Mouse (Mus musculus) G1E (cell line): ENCODE data around the gene Atrip. TPM values are rescaled to one million over a fixed set of nuclear protein-coding genes. Genes with fewer than 3 reads are reported as not detected.

Experiments used
- ATAC-seq: 2 replicates; pipeline ENCODE4 v1.8.0; 2016; ENCODE audit warnings: mild to moderate bottlenecking; ENCODE audit not compliant: insufficient number of reproducible peaks, poor library complexity, low FRiP score, severe bottlenecking; ENCODE audit errors: extremely low read depth
- DNase-seq: peaks from one replicate; pipeline ENCODE4 v3.0.0; 2012; ENCODE audit warnings: low spot score
- H3K27me3 ChIP-seq: 2 replicates; pipeline ENCODE4 v1.6.1; 2012; ENCODE audit warnings: mild to moderate bottlenecking, low read length, inconsistent platforms; ENCODE audit not compliant: insufficient read depth
- H3K36me3 ChIP-seq: replicated peaks from 2 replicates; pipeline ENCODE3; 2012; ENCODE audit warnings: mild to moderate bottlenecking, inconsistent platforms
- H3K4me1 ChIP-seq: 2 replicates; pipeline ENCODE4 v1.6.1; 2012; ENCODE audit warnings: low read depth, low read length, inconsistent platforms, mixed read lengths; ENCODE audit not compliant: insufficient read depth
- H3K4me3 ChIP-seq: 2 replicates; pipeline ENCODE4 v1.5.1; 2012; ENCODE audit warnings: low read depth, mild to moderate bottlenecking, inconsistent platforms, low read length, moderate library complexity, mixed read lengths
- H3K9me3 ChIP-seq: replicated peaks from 2 replicates; pipeline ENCODE4 v1.6.1; 2012; ENCODE audit warnings: inconsistent platforms
- CTCF ChIP-seq: IDR thresholded peaks from 2 replicates; pipeline ENCODE4 v1.5.1; 2012; ENCODE audit warnings: low read depth, low read length, inconsistent platforms, mixed read lengths
- GATA1 ChIP-seq: IDR thresholded peaks from 2 replicates; pipeline ENCODE4 v1.6.1; 2012; ENCODE audit warnings: borderline replicate concordance, low read length, inconsistent platforms, mixed read lengths
- GATA2 ChIP-seq: IDR thresholded peaks from 2 replicates; pipeline ENCODE4 v1.6.1; 2012; ENCODE audit warnings: low read depth, low read length, inconsistent platforms, borderline replicate concordance
- POLR2AphosphoS5 ChIP-seq: IDR thresholded peaks from 2 replicates; pipeline ENCODE4 v1.6.1; 2012; ENCODE audit warnings: low read depth, low read length, inconsistent platforms; ENCODE audit not compliant: insufficient replicate concordance
- TAL1 ChIP-seq: conservative IDR thresholded peaks from 2 replicates; pipeline ENCODE4 v1.6.1; 2012; ENCODE audit warnings: low read depth, low read length, inconsistent platforms, mixed read lengths
- polyA plus RNA-seq: library from polyadenylated mRNA; stranded (reverse); fragments of >175 nt; gene quantifications from 2 replicates; pipeline ENCODE4 v1.2.3, GENCODE M21; 2012
- total RNA-seq, 2 experiments: library from RNA; stranded (forward) in 1 of 2; stranded (reverse) in 1 of 2; fragments of 200-1000 nt in 1 of 2; fragments of >200 nt in 1 of 2; fragmentation: Nextera tagmentation in 1 of 2; gene quantifications; 2 replicates each; pipeline ENCODE4 v1.2.3; 2014 to 2017

Atrip gene
- total and polyA plus RNA-seq, 3 experiments = 9.2 to 18.1 (median 16.4) TPM

DNA sequence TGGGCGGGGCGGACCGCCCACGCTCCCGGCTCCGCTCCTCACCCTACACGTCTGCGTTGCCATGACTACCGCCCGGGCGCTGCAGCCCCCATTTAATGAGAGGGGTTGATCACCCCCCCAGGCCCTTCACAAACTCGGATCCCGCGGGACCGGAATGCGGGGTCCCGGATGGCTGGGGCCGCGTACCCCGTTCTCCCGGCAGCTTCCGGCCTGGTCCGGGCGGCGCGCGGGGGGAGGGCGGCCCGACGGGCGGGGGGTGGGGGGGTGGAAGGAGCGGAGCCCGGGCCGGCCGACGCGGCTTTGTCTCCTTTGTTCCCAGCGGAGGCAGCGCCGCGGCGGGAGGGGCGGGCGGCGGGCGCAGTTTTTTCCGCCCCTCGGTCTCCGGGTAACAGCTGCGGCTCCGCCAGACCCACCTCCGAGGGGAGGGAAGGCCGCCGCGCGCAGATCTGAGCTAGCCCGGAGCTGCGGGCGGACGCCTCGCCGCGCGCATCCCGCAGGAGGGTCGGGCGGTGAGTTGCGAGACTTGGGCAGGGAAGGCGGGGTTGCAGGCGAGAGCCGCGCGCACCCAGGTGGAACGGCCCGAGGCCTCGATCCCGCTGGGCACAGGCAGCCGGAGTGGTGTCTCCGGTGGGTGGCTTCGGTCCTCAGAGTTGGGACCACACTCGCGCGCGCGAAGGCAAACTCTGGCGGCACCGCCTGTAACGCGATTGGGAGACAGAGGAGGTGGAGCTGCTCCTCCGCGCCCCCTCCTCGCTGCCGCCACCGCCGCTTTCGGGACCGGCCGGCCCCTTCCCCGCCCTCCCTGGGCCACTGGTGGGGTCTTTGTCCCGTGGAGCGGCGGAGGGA is 21.4 kb upstream of the Atrip start, which contains the start of gene Plxnb1:
Plxnb1 (plus strand) TSS at position 253 of the 846 bp plus-strand sequence.
- DNase-seq = no peak
- Histone ChIP-seq H3K9me3 (peaks cover 10% of the 10 kb centered on the region), H3K4me3 (peak within 1 kb of the TSS; percentile 13; the same call in 1 of the 2 replicates), H3K36me3 (peaks cover 29% of the 10 kb centered on the region), H3K4me1 (peaks cover 6% of the 10 kb centered on the region; the same call in 1 of the 2 replicates), H3K27me3 (peaks cover 44% of the 10 kb centered on the region)
- ATAC-seq = no peak
- no peak for TF ChIP-seq TAL1
- TF ChIP-seq GATA2 = no peak
- no peak for TF ChIP-seq GATA1
- TF ChIP-seq POLR2AphosphoS5 = no peak
- TF ChIP-seq CTCF = no peak

DNA sequence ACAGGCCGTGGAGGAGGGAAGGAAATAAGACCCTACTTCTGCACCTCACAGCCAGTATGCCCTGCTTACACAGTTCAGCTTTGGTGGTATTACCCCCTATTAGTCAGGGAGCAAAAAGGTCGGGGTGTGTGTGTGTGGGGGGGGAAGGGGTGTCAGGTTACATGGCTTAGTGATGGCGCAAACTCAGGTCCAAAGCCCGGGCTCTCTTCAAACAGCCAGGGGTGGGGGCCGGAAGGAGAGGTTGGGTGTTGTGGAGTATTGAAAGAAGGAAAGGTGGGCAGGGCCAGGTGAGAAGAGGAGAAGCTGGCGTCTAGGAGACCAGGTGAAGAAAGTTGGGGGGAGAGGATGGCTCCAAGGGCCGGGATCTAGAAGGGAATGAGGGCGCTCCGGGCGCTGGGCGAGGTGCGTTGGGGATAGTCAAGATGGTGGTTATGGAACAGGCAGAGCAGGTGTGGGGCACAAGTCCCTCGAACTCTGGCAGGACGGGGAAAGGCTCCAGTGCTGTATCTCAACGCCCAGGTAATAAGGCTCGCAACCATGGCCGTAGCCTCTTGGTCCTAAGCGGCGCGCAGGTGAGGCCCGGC is 20.7 kb upstream of the Atrip start:
- ATAC-seq = no peak
- DNase-seq = no peak
- H3K4me3 ChIP-seq = peak overlapping the region; percentile 13; the same call in 1 of the 2 replicates
- peaks cover 39% of the 10 kb centered on the region for H3K27me3 ChIP-seq
- no peak for TF ChIP-seq CTCF
- TF ChIP-seq GATA2 = no peak
- TF ChIP-seq TAL1 = no peak
- TF ChIP-seq GATA1 = no peak
- TF ChIP-seq POLR2AphosphoS5 = no peak
- peaks cover 7% of the 10 kb centered on the region; the same call in 1 of the 2 replicates for H3K4me1 ChIP-seq
- H3K9me3 ChIP-seq = peaks cover 10% of the 10 kb centered on the region
- H3K36me3 ChIP-seq = peaks cover 37% of the 10 kb centered on the region

DNA sequence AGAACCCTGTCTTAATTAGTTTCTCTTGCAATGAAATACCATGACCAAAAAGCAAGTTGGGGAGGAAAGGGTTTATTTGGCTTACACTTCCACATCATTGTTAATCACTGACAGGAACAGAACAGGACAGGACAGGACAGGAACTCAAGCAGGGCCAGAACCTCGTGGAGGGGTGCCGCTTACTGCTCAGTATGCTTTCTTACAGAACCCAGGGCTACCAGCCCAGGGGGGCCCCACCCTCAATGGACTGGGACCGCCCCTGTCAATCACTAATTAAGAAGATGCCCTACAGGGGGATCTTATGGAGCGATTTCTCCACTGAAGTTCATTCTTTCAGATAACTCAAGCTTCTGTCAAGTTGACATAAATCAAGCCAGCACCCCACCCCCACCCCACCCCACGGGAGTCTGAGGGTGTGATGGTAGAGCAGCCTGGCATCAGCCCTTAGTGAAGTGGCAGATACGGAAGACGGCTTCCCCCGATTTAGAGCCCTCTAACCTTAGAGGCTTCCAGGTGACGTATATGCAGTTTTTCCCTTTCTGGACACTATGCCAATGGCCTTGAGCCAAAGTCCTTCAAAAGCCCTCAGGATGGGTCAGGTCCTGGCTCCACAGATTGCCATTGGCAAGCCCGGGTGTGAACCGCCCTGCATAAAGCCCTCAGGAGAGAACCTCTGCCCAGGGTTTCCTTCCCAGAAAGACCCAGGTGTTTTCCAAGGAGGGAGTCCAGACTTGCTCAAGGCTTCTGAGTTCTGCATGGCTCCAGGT is 20.0 kb upstream of the Atrip start:
- TF ChIP-seq GATA1 = no peak
- TF ChIP-seq TAL1 = no peak
- no peak for TF ChIP-seq GATA2
- TF ChIP-seq POLR2AphosphoS5 = no peak
- TF ChIP-seq CTCF = no peak
- peaks cover 7% of the 10 kb centered on the region; the same call in 1 of the 2 replicates for H3K4me1 ChIP-seq
- H3K36me3 ChIP-seq = peaks cover 43% of the 10 kb centered on the region
- DNase-seq (no peak), ATAC-seq (no peak)
- H3K9me3 ChIP-seq = peaks cover 10% of the 10 kb centered on the region
- H3K4me3 ChIP-seq = no peak overlapping the region
- peaks cover 36% of the 10 kb centered on the region for H3K27me3 ChIP-seq

DNA sequence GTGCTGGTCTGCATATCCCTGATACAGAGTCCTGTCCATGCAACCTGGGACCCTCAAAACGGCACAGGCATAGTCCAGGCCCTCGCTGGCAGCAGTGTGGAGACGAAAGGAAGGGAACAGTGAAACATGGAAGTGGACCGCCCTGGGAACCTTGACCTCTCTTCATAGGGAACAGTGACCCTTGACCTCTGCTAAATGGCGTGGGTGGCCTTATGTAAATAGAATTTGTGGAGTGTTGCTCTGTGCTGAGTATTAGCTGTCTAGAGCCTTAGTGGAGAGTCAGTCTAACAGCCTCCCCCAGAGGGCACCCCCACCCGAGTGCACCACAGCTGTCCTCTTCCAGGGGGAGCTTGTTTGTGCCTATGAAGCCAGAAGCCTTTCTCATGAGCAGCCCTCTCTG is 18.9 kb upstream of the Atrip start:
- ATAC-seq = no peak
- H3K9me3 ChIP-seq = peaks cover 10% of the 10 kb centered on the region
- H3K27me3 ChIP-seq = peaks cover 33% of the 10 kb centered on the region
- no peak for DNase-seq
- TF ChIP-seq CTCF (no peak), TAL1 (no peak), GATA1 (no peak), POLR2AphosphoS5 (no peak), GATA2 (no peak)
- no peak overlapping the region for H3K4me3 ChIP-seq
- H3K36me3 ChIP-seq = peaks cover 54% of the 10 kb centered on the region
- H3K4me1 ChIP-seq = peaks cover 10% of the 10 kb centered on the region; the same call in 1 of the 2 replicates

DNA sequence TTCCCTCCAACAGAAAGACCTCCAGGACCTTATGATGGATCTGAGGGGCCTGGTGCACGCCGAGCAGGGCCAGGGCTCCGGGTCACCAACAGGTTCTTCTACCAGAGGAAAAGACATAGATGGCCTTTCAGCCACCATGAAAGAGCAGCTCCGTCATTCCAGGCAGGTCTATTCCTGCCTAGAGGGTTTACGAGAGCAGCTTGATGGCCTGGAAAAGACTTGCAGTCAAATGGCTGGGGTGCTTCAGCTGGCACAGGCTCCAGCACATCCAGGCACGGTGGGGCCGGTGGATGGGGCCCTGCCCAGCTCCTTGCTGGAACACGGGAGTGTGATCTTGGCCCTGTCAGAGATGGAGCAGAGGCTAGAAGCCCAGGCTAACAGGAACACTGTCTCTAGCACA is 17.9 kb upstream of the Atrip start:
- no peak for DNase-seq
- H3K36me3 ChIP-seq = peaks cover 64% of the 10 kb centered on the region
- no peak for ATAC-seq
- peaks cover 26% of the 10 kb centered on the region for H3K27me3 ChIP-seq
- H3K9me3 ChIP-seq = peaks cover 10% of the 10 kb centered on the region
- no peak overlapping the region for H3K4me3 ChIP-seq
- peaks cover 13% of the 10 kb centered on the region; the same call in 1 of the 2 replicates for H3K4me1 ChIP-seq
- TF ChIP-seq POLR2AphosphoS5 (no peak), GATA2 (no peak), CTCF (no peak), TAL1 (no peak), GATA1 (no peak)
